Mouse (Mus musculus): ENCODE measurements around the gene Rnf43. TPM values are rescaled to one million over a fixed set of nuclear protein-coding genes. Genes with fewer than 3 reads are reported as not detected.

The Rnf43 gene
- total RNA-seq (2012; rRNA removed) (12.9 and 17.3 TPM in 2 replicates), polyA plus RNA-seq (2012; ENCODE audit: insufficient read depth in 1 of 2, insufficient read length in 2 of 2, low read depth in 1 of 2, low replicate concordance in 2 of 2, missing spikeins in 1 of 2) (10 to 100 TPM in 1 of 2 experiments, not detected in 1; 14.6 TPM)

DNA sequence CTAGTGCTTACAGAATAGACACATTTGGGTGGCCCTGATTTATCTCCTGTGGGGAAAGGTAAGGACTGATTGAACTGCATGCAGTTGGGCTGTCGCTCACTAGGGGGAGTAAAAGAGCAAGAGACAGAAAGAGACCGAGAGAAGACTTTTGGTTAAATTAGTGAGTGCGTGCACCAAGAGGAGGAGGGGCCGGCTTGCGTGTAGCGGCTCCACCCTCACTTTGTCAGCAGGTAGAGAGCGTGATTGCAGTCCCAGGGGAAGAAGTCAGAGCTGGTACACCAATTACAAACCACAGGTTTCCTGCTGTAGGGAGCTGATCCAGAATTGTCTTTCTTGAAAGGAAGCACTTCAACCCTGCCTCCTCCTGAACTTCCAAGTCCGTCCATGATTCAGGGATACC is at the start of gene Rnf43:
Gene Rnf43 (plus strand): TSS at position 316 of the 400 bp plus-strand sequence.
- H3K79me2 ChIP-seq (ENCODE audit: control insufficient read depth, insufficient read depth, low read length, poor library complexity) = peaks cover 14% of the 10 kb centered on the region
- peaks cover 0 to 5% of the 10 kb centered on the region in 2 experiments; a peak in 2 of 4 replicates for H3K36me3 ChIP-seq (ENCODE audit: control insufficient read depth in 1 of 2, insufficient read depth in 2 of 2, low read length in 2 of 2)
- H3K4me1 ChIP-seq (ENCODE audit: control insufficient read depth in 1 of 2, insufficient read depth in 2 of 2, low read length in 2 of 2) = peaks cover 0 to under 1% of the 10 kb centered on the region in 2 experiments; a peak in 1 of 4 replicates
- H3K27me3 ChIP-seq (ENCODE audit: control insufficient read depth in 1 of 2, insufficient read depth in 2 of 2, low read length in 2 of 2) = peaks cover 6 to 11% of the 10 kb centered on the region in 2 experiments
- peak; percentile 93 for DNase-seq (ENCODE audit: low read depth, low spot score)
- no peak within 1 kb of the TSS for H3K27ac ChIP-seq (ENCODE audit: control insufficient read depth, low read depth, low read length)
- H3K9ac ChIP-seq (ENCODE audit: control insufficient read depth, low read depth, low read length, poor library complexity, severe bottlenecking) = peak within 1 kb of the TSS; percentile 30
- peak within 1 kb of the TSS; percentile 40 to 48 for H3K4me3 ChIP-seq (ENCODE audit: control insufficient read depth in 1 of 2, insufficient read depth in 1 of 2, low read depth in 2 of 2, low read length in 2 of 2)
- H3K9me3 ChIP-seq (replicated peaks; ENCODE audit: insufficient read depth, low read length) = no peaks in the 10 kb centered on the region
- 0 out of 2 replicates have a peak, but pooled peaks have one; percentile 63 for TF ChIP-seq RCOR1 (IDR thresholded peaks at IDR 0.05; ENCODE audit: low read depth, low read length)
- no peak for TF ChIP-seq MAFK (IDR thresholded peaks at IDR 0.05; ENCODE audit: borderline replicate concordance, low read depth, low read length)
- peak; percentile 98 for TF ChIP-seq SMC3 (IDR thresholded peaks at IDR 0.05; ENCODE audit: low read depth, low read length)
- TF ChIP-seq TCF12 (IDR thresholded peaks at IDR 0.05; ENCODE audit: low read depth, low read length) = no peak
- no peak for TF ChIP-seq POLR2AphosphoS2 (IDR thresholded peaks at IDR 0.05; ENCODE audit: low read length)
- peak; percentile 37; the same call in 1 of the 2 replicates for TF ChIP-seq GATA1 (IDR thresholded peaks at IDR 0.05; ENCODE audit: low read depth, low read length)
- no peak for TF ChIP-seq ZKSCAN1 (IDR thresholded peaks at IDR 0.05; ENCODE audit: low read depth, low read length)
- TF ChIP-seq MAZ (IDR thresholded peaks at IDR 0.05; ENCODE audit: low read depth, low read length) = peak; percentile 77; the same call in 1 of the 2 replicates
- TF ChIP-seq CHD2 (IDR thresholded peaks at IDR 0.05; ENCODE audit: low read length) = no peak
- TF ChIP-seq BHLHE40 (IDR thresholded peaks at IDR 0.05; ENCODE audit: borderline replicate concordance, low read depth, low read length) = peak; percentile 8; the same call in 1 of the 2 replicates
- peak; percentile 97 for TF ChIP-seq RAD21 (IDR thresholded peaks at IDR 0.05; ENCODE audit: low read depth, low read length)
- no peak for TF ChIP-seq UBTF (IDR thresholded peaks at IDR 0.05; ENCODE audit: borderline replicate concordance, insufficient read depth, low read depth, low read length)
- peak; percentile 76 for TF ChIP-seq SIN3A (IDR thresholded peaks at IDR 0.05; ENCODE audit: low read length)
- TF ChIP-seq ZMIZ1 (IDR thresholded peaks at IDR 0.05; ENCODE audit: low read depth, low read length) = no peak
- TF ChIP-seq MYB (IDR thresholded peaks at IDR 0.05; ENCODE audit: low read depth, low read length) = no peak
- TF ChIP-seq ZNF384 (IDR thresholded peaks at IDR 0.05; ENCODE audit: low read depth, low read length) = no peak
- TF ChIP-seq JUND (IDR thresholded peaks at IDR 0.05; ENCODE audit: low read depth, low read length) = no peak
- TF ChIP-seq MEF2A (IDR thresholded peaks at IDR 0.05; ENCODE audit: extremely low read depth, insufficient replicate concordance, low read depth, low read length, poor library complexity, severe bottlenecking) = no peak
- peak; percentile 74 to 98 (median 89) for TF ChIP-seq CTCF (IDR thresholded peaks at IDR 0.05 in 2 of 3, conservative IDR thresholded peaks at IDR 0.05 in 1 of 3; ENCODE audit: control insufficient read depth in 1 of 3, insufficient read depth in 1 of 3, low read depth in 2 of 3, low read length in 3 of 3, poor library complexity in 1 of 3, severe bottlenecking in 1 of 3)
- TF ChIP-seq MAX (IDR thresholded peaks at IDR 0.05; ENCODE audit: low read length) = 0 out of 2 replicates have a peak, but pooled peaks have one; percentile 26
- peak; percentile 82; the same call in 1 of the 2 replicates for TF ChIP-seq MYC (IDR thresholded peaks at IDR 0.05; ENCODE audit: low read depth, low read length)
- TF ChIP-seq NELFE (IDR thresholded peaks at IDR 0.05; ENCODE audit: low read depth, low read length) = no peak
- TF ChIP-seq HCFC1 (IDR thresholded peaks at IDR 0.05; ENCODE audit: low read depth, low read length) = no peak; the same call in 1 of the 2 replicates
- TF ChIP-seq POLR2AphosphoS5 (IDR thresholded peaks at IDR 0.05; ENCODE audit: borderline replicate concordance, low read depth, low read length) = no peak
- TF ChIP-seq CHD1 (IDR thresholded peaks at IDR 0.05; ENCODE audit: low read depth, low read length) = no peak
- TF ChIP-seq MXI1 (IDR thresholded peaks at IDR 0.05; ENCODE audit: low read depth, low read length) = peak; percentile 80
- TF ChIP-seq ZC3H11A (IDR thresholded peaks at IDR 0.05; ENCODE audit: low read depth, low read length) = peak; percentile 99
- TF ChIP-seq USF2 (IDR thresholded peaks at IDR 0.05; ENCODE audit: borderline replicate concordance in 1 of 2, insufficient read depth in 1 of 2, low read depth in 1 of 2, low read length in 2 of 2) = no peak
- TF ChIP-seq ELF1 (IDR thresholded peaks at IDR 0.05; ENCODE audit: low read depth, low read length) = no peak
- no peak for TF ChIP-seq E2F4 (IDR thresholded peaks at IDR 0.05; ENCODE audit: borderline replicate concordance, low read depth, low read length)
- TF ChIP-seq EP300 (IDR thresholded peaks at IDR 0.05; ENCODE audit: low read depth in 1 of 2, low read length in 2 of 2) = 0 out of 4 replicates have a peak, but pooled peaks of 1 of the 2 experiments have one; percentile 3
- no peak for TF ChIP-seq GABPA (IDR thresholded peaks at IDR 0.05; ENCODE audit: low read depth, low read length)
- TF ChIP-seq TAL1 (IDR thresholded peaks at IDR 0.05; ENCODE audit: low read length) = no peak
- TF ChIP-seq TBP (IDR thresholded peaks at IDR 0.05; ENCODE audit: low read depth, low read length) = peak; percentile 40; the same call in 1 of the 2 replicates
- no peak for TF ChIP-seq KAT2A (conservative IDR thresholded peaks at IDR 0.05; ENCODE audit: low read depth, low read length)
- no peak for TF ChIP-seq POLR2A (IDR thresholded peaks at IDR 0.05; ENCODE audit: control insufficient read depth in 1 of 2, insufficient read depth in 1 of 2, low read depth in 1 of 2, low read length in 2 of 2, poor library complexity in 1 of 2)
